Mouse (Mus musculus): ENCODE measurements at regions not wholly inside any gene's neighbourhood (a gene's known extent, or its start where the extent isn't known, plus 50 kb on each side); places are given as distances from the start of the nearest gene placed in this dataset.

DNA sequence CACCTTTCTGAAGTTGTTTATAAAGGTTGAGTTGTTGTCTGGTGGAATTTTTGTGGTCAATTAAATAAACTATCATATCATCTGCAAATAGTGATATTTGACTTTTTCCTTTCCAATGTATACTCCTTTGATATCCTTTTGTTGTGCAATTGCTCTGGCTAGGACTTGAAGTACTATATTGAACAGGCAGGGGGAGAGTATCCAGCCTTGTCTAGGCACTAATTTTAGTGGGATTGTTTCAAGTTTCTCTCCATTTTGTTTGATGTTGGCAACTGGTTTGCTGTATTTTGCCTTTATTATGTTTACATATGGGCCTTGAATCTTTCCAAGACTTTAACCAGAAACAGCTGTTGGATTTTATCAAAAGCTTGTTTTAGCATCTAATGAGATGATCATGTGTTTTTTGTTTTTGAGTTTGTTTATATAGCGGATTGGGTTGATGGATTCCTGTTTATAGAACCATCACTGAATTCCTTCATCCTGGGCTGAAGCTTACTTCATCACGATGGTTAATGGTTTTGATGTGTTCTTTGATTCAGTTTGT is 383.3 kb downstream of the Amd2 start:
- DNase-seq (ENCODE audit: low spot score in 2 of 2): no peak

DNA sequence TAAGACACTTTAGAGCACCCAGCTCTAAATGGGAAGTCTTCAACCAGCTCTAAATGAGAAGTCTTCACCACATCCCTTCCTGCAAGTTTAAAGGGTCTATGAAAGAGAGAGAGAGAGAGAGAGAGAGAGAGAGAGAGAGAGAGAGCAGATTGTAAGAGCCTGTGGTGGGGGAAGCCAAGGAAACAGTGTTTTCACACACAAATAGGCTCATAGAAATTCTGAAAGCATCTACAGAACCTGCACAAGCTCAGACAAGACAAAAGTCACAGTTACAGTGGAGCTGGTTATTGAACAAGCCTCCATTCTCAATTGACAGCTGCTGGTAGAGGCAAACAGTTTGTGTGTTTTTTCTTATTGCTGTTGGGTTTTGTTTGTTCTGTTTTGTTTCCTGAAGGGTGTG is 412.9 kb downstream of the Amd2 start:
- no peak for DNase-seq (ENCODE audit: low spot score in 2 of 2)

DNA sequence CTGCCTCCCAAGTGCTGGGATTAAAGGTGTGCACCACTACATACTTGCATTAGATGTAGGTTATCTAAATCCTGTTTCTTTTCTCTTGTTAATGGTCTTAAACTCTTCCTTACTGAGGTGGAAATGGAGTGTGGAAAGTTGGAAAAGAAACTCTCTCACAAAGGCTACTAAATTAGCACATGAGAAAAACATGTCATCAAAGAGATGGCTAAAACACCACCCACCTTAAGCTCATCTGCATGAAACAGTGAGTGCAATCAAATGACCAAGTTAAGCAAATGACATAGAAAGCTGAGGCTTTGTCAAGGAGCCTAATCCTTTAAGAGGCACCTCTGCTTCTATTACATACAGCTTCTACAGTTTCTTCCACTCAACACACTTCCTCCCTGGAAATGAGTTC is 446.6 kb downstream of the Amd2 start:
- no peak for DNase-seq (ENCODE audit: low spot score in 2 of 2)

DNA sequence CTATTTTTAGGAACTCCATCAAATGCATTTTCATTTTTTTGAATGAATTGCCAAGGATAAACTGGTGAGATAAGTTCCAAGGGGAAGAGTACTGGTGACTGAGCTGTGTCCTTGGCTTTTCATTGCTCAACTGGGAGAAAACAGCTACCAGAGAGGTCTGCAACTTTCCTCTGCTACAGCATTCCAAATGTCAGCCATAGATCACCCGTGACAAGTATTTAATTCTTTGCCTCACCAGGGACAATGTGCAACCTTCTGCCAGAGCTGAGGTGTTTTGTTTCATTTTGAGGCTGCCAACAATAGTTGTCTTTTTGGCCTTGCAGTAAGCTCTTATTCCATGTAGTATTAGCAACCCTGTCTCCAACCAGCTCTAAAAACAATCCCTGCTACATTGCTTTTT is 475.3 kb downstream of the Amd2 start:
- DNase-seq (ENCODE audit: low spot score in 2 of 2): peak in 1 of 2 experiments; percentile 8

DNA sequence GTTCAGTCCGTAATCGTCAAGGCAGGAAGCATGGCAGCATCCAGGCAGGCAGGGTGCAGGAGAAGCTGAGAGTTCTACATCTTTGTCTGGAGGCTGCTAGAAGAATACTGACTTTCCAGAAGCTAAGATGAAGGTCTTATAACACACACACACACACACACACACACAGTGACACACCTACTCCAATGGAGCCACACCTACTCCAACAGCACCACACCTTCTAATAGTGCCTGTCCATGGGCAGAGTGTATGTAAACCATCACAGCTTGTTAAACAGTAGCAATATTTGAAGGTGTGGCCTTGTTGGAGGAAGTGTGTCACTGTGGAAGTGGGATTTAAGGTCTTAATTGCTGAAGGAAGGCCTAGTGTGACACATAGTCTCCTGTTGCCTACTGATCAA is 476.4 kb downstream of the Amd2 start:
- DNase-seq (ENCODE audit: low spot score in 2 of 2): peak in 1 of 2 experiments; percentile 10

DNA sequence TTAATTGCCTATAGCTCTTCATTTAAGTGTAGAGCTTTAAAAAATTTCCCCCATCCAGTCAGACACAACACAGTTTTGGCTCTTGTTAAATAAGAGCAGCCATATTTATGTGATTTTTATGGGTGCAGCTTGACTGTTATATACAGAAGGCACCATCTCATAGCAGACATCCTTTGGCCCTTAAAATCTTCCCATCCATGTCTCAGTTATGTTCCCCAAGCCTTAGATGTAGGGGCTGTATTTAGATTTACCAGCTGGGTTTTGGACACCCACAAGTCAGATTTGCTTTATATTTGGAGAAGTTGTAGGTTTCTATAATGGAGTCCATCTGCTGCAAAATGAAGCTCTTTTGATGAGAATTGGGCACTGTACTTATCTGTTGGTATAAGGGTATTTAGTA is 482.2 kb downstream of the Amd2 start:
- no peak for DNase-seq (ENCODE audit: low spot score in 2 of 2)
